Mouse (Mus musculus): ENCODE data around the gene Phyhipl. TPM values are rescaled to one million over a fixed set of nuclear protein-coding genes. Genes with fewer than 3 reads are reported as not detected.

The Phyhipl gene
- polyA plus RNA-seq, 1 experiment from 2014 or later = 168 TPM

GRCm38 (mm10) chr10:70598516-70599125 is 57.1 kb downstream of the Phyhipl start:
- peak overlapping the region; percentile 96 for H3K27ac ChIP-seq (ENCODE audit: low read length)
- ATAC-seq = peak; percentile 53
- H3K4me2 ChIP-seq (ENCODE audit: low read length) = peak overlapping the region; percentile 93
- under 1% methylated on average over 45 of the region's 48 CpGs for WGBS
- peak overlapping the region; percentile 87 for H3K9ac ChIP-seq (replicated peaks; ENCODE audit: low read depth, low read length)
- peaks cover 9% of the 10 kb centered on the region for H3K4me1 ChIP-seq (replicated peaks; ENCODE audit: control insufficient read depth, insufficient read depth, low read length)
- H3K9me3 ChIP-seq (ENCODE audit: control insufficient read depth, low read length) = no peaks in the 10 kb centered on the region
- H3K36me3 ChIP-seq (ENCODE audit: control insufficient read depth, insufficient read depth) = no peaks in the 10 kb centered on the region
- no peaks in the 10 kb centered on the region for H3K27me3 ChIP-seq (replicated peaks; ENCODE audit: control insufficient read depth, insufficient read depth, low read length)
- H3K4me3 ChIP-seq (replicated peaks; ENCODE audit: low read length) = peak overlapping the region; percentile 91

GRCm38 (mm10) chr10:70598081-70598515 is 57.7 kb downstream of the Phyhipl start:
- H3K4me1 ChIP-seq (replicated peaks; ENCODE audit: control insufficient read depth, insufficient read depth, low read length) = peaks cover 9% of the 10 kb centered on the region
- H3K36me3 ChIP-seq (ENCODE audit: control insufficient read depth, insufficient read depth) = no peaks in the 10 kb centered on the region
- H3K27ac ChIP-seq (ENCODE audit: low read length) = peak overlapping the region; percentile 96
- ATAC-seq = peak; percentile 1; the same call in 1 of the 2 replicates
- no peaks in the 10 kb centered on the region for H3K9me3 ChIP-seq (ENCODE audit: control insufficient read depth, low read length)
- H3K4me3 ChIP-seq (replicated peaks; ENCODE audit: low read length) = peak overlapping the region; percentile 91
- H3K4me2 ChIP-seq (ENCODE audit: low read length) = peak overlapping the region; percentile 93
- WGBS = 10% methylated on average over 10 of the region's 10 CpGs
- no peaks in the 10 kb centered on the region for H3K27me3 ChIP-seq (replicated peaks; ENCODE audit: control insufficient read depth, insufficient read depth, low read length)
- H3K9ac ChIP-seq (replicated peaks; ENCODE audit: low read depth, low read length) = peak overlapping the region; percentile 87

GRCm38 (mm10) chr10:70594007-70594406 is 61.8 kb downstream of the Phyhipl start:
- Histone ChIP-seq H3K9ac (replicated peaks; ENCODE audit: low read depth, low read length) (no peak overlapping the region), H3K36me3 (ENCODE audit: control insufficient read depth, insufficient read depth) (no peaks in the 10 kb centered on the region), H3K27ac (ENCODE audit: low read length) (no peak overlapping the region), H3K4me2 (ENCODE audit: low read length) (no peak overlapping the region), H3K4me3 (replicated peaks; ENCODE audit: low read length) (no peak overlapping the region), H3K9me3 (ENCODE audit: control insufficient read depth, low read length) (no peaks in the 10 kb centered on the region), H3K4me1 (replicated peaks; ENCODE audit: control insufficient read depth, insufficient read depth, low read length) (0 out of 2 replicates have a peak, but pooled peaks cover 6% of the 10 kb centered on the region), H3K27me3 (replicated peaks; ENCODE audit: control insufficient read depth, insufficient read depth, low read length) (no peaks in the 10 kb centered on the region)
- 35% methylated on average over 1 of the region's 1 CpGs for WGBS
- ATAC-seq = no peak

GRCm38 (mm10) chr10:70586876-70587405 is 68.8 kb downstream of the Phyhipl start:
- H3K36me3 ChIP-seq (ENCODE audit: control insufficient read depth, insufficient read depth) = no peaks in the 10 kb centered on the region
- H3K9ac ChIP-seq (replicated peaks; ENCODE audit: low read depth, low read length) = no peak overlapping the region
- H3K4me2 ChIP-seq (ENCODE audit: low read length) = no peak overlapping the region
- 88% methylated on average over 3 of the region's 3 CpGs for WGBS
- H3K4me3 ChIP-seq (replicated peaks; ENCODE audit: low read length) = no peak overlapping the region
- H3K27me3 ChIP-seq (replicated peaks; ENCODE audit: control insufficient read depth, insufficient read depth, low read length) = no peaks in the 10 kb centered on the region
- H3K4me1 ChIP-seq (replicated peaks; ENCODE audit: control insufficient read depth, insufficient read depth, low read length) = no peaks in the 10 kb centered on the region
- no peak for ATAC-seq
- no peak overlapping the region for H3K27ac ChIP-seq (ENCODE audit: low read length)
- no peaks in the 10 kb centered on the region for H3K9me3 ChIP-seq (ENCODE audit: control insufficient read depth, low read length)

GRCm38 (mm10) chr10:70584171-70584570 is 71.6 kb downstream of the Phyhipl start:
- no peak overlapping the region for H3K4me2 ChIP-seq (ENCODE audit: low read length)
- H3K9me3 ChIP-seq (ENCODE audit: control insufficient read depth, low read length) = no peaks in the 10 kb centered on the region
- H3K27me3 ChIP-seq (replicated peaks; ENCODE audit: control insufficient read depth, insufficient read depth, low read length) = no peaks in the 10 kb centered on the region
- no peak for ATAC-seq
- no peak overlapping the region for H3K4me3 ChIP-seq (replicated peaks; ENCODE audit: low read length)
- peaks cover 2% of the 10 kb centered on the region for H3K4me1 ChIP-seq (replicated peaks; ENCODE audit: control insufficient read depth, insufficient read depth, low read length)
- no peaks in the 10 kb centered on the region for H3K36me3 ChIP-seq (ENCODE audit: control insufficient read depth, insufficient read depth)
- H3K27ac ChIP-seq (ENCODE audit: low read length) = no peak overlapping the region
- 85% methylated on average over 1 of the region's 1 CpGs for WGBS
- no peak overlapping the region for H3K9ac ChIP-seq (replicated peaks; ENCODE audit: low read depth, low read length)

- H3K36me3 ChIP-seq (ENCODE audit: control insufficient read depth, insufficient read depth) = no peaks in the 10 kb centered on the region
- no peaks in the 10 kb centered on the region for H3K27me3 ChIP-seq (replicated peaks; ENCODE audit: control insufficient read depth, insufficient read depth, low read length)
- WGBS = 61% methylated on average over 7 of the region's 7 CpGs
- no peak overlapping the region for H3K4me2 ChIP-seq (ENCODE audit: low read length)
- ATAC-seq = no peak
- no peak overlapping the region for H3K27ac ChIP-seq (ENCODE audit: low read length)
- H3K9me3 ChIP-seq (ENCODE audit: control insufficient read depth, low read length) = no peaks in the 10 kb centered on the region
- H3K4me1 ChIP-seq (replicated peaks; ENCODE audit: control insufficient read depth, insufficient read depth, low read length) = peaks cover 2% of the 10 kb centered on the region
- no peak overlapping the region for H3K9ac ChIP-seq (replicated peaks; ENCODE audit: low read depth, low read length)
- no peak overlapping the region for H3K4me3 ChIP-seq (replicated peaks; ENCODE audit: low read length)
These were observed 74.1 kb downstream of the Phyhipl start for GRCm38 (mm10) chr10:70581556-70582211.

GRCm38 (mm10) chr10:70563636-70564035 is 92.1 kb downstream of the Phyhipl start:
- Histone ChIP-seq H3K9ac (replicated peaks; ENCODE audit: low read depth, low read length) (no peak overlapping the region), H3K4me3 (replicated peaks; ENCODE audit: low read length) (no peak overlapping the region), H3K27me3 (replicated peaks; ENCODE audit: control insufficient read depth, insufficient read depth, low read length) (no peaks in the 10 kb centered on the region), H3K4me2 (ENCODE audit: low read length) (no peak overlapping the region), H3K4me1 (replicated peaks; ENCODE audit: control insufficient read depth, insufficient read depth, low read length) (peaks cover 5% of the 10 kb centered on the region), H3K9me3 (ENCODE audit: control insufficient read depth, low read length) (no peaks in the 10 kb centered on the region), H3K27ac (ENCODE audit: low read length) (no peak overlapping the region), H3K36me3 (ENCODE audit: control insufficient read depth, insufficient read depth) (peaks cover 8% of the 10 kb centered on the region)
- no peak for ATAC-seq
- 21% methylated on average over 3 of the region's 3 CpGs for WGBS

GRCm38 (mm10) chr10:70552531-70552930 is 103.2 kb downstream of the Phyhipl start:
- peaks cover 27% of the 10 kb centered on the region for H3K36me3 ChIP-seq (ENCODE audit: control insufficient read depth, insufficient read depth)

GRCm38 (mm10) chr10:70542857-70543256 is 112.9 kb downstream of the Phyhipl start:
- ATAC-seq = no peak
- H3K27ac ChIP-seq (ENCODE audit: low read length) = no peak overlapping the region
- H3K27me3 ChIP-seq (replicated peaks; ENCODE audit: control insufficient read depth, insufficient read depth, low read length) = no peaks in the 10 kb centered on the region
- H3K9ac ChIP-seq (replicated peaks; ENCODE audit: low read depth, low read length) = no peak overlapping the region
- H3K4me1 ChIP-seq (replicated peaks; ENCODE audit: control insufficient read depth, insufficient read depth, low read length) = no peaks in the 10 kb centered on the region
- H3K4me3 ChIP-seq (replicated peaks; ENCODE audit: low read length) = no peak overlapping the region
- H3K9me3 ChIP-seq (ENCODE audit: control insufficient read depth, low read length) = no peaks in the 10 kb centered on the region
- no peak overlapping the region for H3K4me2 ChIP-seq (ENCODE audit: low read length)
- WGBS = 57% methylated on average over 6 of the region's 6 CpGs
- H3K36me3 ChIP-seq (ENCODE audit: control insufficient read depth, insufficient read depth) = peaks cover 7% of the 10 kb centered on the region

More at GRCm38 (mm10) chr10:70552531-70552930, 103.2 kb downstream of the Phyhipl start:
- WGBS = 97% methylated on average over 3 of the region's 3 CpGs
- no peak for ATAC-seq
- H3K9ac ChIP-seq (replicated peaks; ENCODE audit: low read depth, low read length) = no peak overlapping the region
- H3K27ac ChIP-seq (ENCODE audit: low read length) = no peak overlapping the region
- no peaks in the 10 kb centered on the region for H3K9me3 ChIP-seq (ENCODE audit: control insufficient read depth, low read length)
- H3K27me3 ChIP-seq (replicated peaks; ENCODE audit: control insufficient read depth, insufficient read depth, low read length) = no peaks in the 10 kb centered on the region
- no peak overlapping the region for H3K4me3 ChIP-seq (replicated peaks; ENCODE audit: low read length)
- H3K4me1 ChIP-seq (replicated peaks; ENCODE audit: control insufficient read depth, insufficient read depth, low read length) = no peaks in the 10 kb centered on the region
- no peak overlapping the region for H3K4me2 ChIP-seq (ENCODE audit: low read length)

Measured in forebrain, embryonic 16.5 days (tissue).